Mouse (Mus musculus) midbrain, embryonic 12.5 days (tissue): ENCODE results near the gene Accs. TPM values are rescaled to one million over a fixed set of nuclear protein-coding genes. Genes with fewer than 3 reads are reported as not detected.

Source experiments
- ATAC-seq: fragments of 200-750 bp; cut with Nextera tagmentation; 2 replicates; pipeline ENCODE4 v1.8.0; 2017; ENCODE audit warnings: low read depth, moderate TSS enrichment, moderate library complexity; ENCODE audit not compliant: low FRiP score
- H3K27ac ChIP-seq: fragments of 300-500 bp; sonication (generic); replicated peaks from 2 replicates; pipeline ENCODE4 v1.5.1; 2016; ENCODE audit warnings: mild to moderate bottlenecking
- H3K27me3 ChIP-seq: fragments of 300-500 bp; sonication (generic); 2 replicates; pipeline ENCODE4 v1.6.1; 2016; ENCODE audit warnings: mild to moderate bottlenecking
- H3K36me3 ChIP-seq: fragments of 300-500 bp; sonication (generic); 2 replicates; pipeline ENCODE4 v1.6.1; 2016
- H3K4me1 ChIP-seq: fragments of 300-500 bp; sonication (generic); 2 replicates; pipeline ENCODE4 v1.6.1; 2016
- H3K4me2 ChIP-seq: fragments of 300-500 bp; sonication (generic); replicated peaks from 2 replicates; pipeline ENCODE4 v1.6.1; 2016; ENCODE audit warnings: mild to moderate bottlenecking, moderate library complexity
- H3K4me3 ChIP-seq: fragments of 300-500 bp; sonication (generic); 2 replicates; pipeline ENCODE4 v1.5.1; 2016; ENCODE audit warnings: mild to moderate bottlenecking
- H3K9ac ChIP-seq: fragments of 300-500 bp; sonication (generic); replicated peaks from 2 replicates; pipeline ENCODE4 v1.6.1; 2016; ENCODE audit warnings: mild to moderate bottlenecking, moderate library complexity
- H3K9me3 ChIP-seq: fragments of 300-500 bp; sonication (generic); 2 replicates; pipeline ENCODE4 v1.6.1; 2016; ENCODE audit warnings: mild to moderate bottlenecking
- WGBS: fragments of 180-500 bp; shearing (Covaris S2); methylation state at CpG from one replicate; pipeline ENCODE4 v1.1.7; 2016; 5-methylcytosine and 5-hydroxymethylcytosine counted together
- polyA plus RNA-seq: library from polyadenylated mRNA; unstranded; fragments of >200 nt; fragmentation: Nextera tagmentation; extraction: Ambion mirVana; gene quantifications from 2 replicates; pipeline ENCODE4 v1.2.1, GENCODE M21; 2016

Accs gene
- polyA plus RNA-seq, 1 experiment from 2014 or later, result 9.1 TPM

- H3K4me3 ChIP-seq, result no peak overlapping the region
- 65% methylated on average over 5 of the region's 5 CpGs for WGBS
- H3K9ac ChIP-seq, result no peak overlapping the region
- H3K4me1 ChIP-seq, result peaks cover 10% of the 10 kb centered on the region
- H3K9me3 ChIP-seq, result no peaks in the 10 kb centered on the region
- ATAC-seq, result no peak
- H3K27ac ChIP-seq, result no peak overlapping the region
- no peak overlapping the region for H3K4me2 ChIP-seq
- no peaks in the 10 kb centered on the region; the same call in 1 of the 2 replicates for H3K27me3 ChIP-seq
- no peaks in the 10 kb centered on the region for H3K36me3 ChIP-seq
Measured at GRCm38 (mm10) chr2:93877005-93877404, 27.3 kb upstream of the Accs start.

- no peak overlapping the region for H3K9ac ChIP-seq
- no peak overlapping the region for H3K27ac ChIP-seq
- H3K4me1 ChIP-seq, result peaks cover 10% of the 10 kb centered on the region
- ATAC-seq, result no peak
- 88% methylated on average over 3 of the region's 3 CpGs for WGBS
- H3K9me3 ChIP-seq, result no peaks in the 10 kb centered on the region
- no peaks in the 10 kb centered on the region for H3K36me3 ChIP-seq
- no peak overlapping the region for H3K4me2 ChIP-seq
- no peak overlapping the region for H3K4me3 ChIP-seq
- H3K27me3 ChIP-seq, result no peaks in the 10 kb centered on the region; the same call in 1 of the 2 replicates
Measured at GRCm38 (mm10) chr2:93874606-93875005, 24.9 kb upstream of the Accs start.

- Histone ChIP-seq H3K9me3 (no peaks in the 10 kb centered on the region), H3K36me3 (no peaks in the 10 kb centered on the region), H3K27me3 (peaks cover 2% of the 10 kb centered on the region; the same call in 1 of the 2 replicates), H3K9ac (no peak overlapping the region), H3K27ac (no peak overlapping the region), H3K4me1 (peaks cover 10% of the 10 kb centered on the region), H3K4me2 (0 out of 2 replicates have a peak overlapping the region, but pooled peaks have one; percentile 2), H3K4me3 (no peak overlapping the region)
- WGBS, result 43% methylated on average over 2 of the region's 2 CpGs
- no peak for ATAC-seq
Measured at GRCm38 (mm10) chr2:93874227-93874514, 24.4 kb upstream of the Accs start.

DNA sequence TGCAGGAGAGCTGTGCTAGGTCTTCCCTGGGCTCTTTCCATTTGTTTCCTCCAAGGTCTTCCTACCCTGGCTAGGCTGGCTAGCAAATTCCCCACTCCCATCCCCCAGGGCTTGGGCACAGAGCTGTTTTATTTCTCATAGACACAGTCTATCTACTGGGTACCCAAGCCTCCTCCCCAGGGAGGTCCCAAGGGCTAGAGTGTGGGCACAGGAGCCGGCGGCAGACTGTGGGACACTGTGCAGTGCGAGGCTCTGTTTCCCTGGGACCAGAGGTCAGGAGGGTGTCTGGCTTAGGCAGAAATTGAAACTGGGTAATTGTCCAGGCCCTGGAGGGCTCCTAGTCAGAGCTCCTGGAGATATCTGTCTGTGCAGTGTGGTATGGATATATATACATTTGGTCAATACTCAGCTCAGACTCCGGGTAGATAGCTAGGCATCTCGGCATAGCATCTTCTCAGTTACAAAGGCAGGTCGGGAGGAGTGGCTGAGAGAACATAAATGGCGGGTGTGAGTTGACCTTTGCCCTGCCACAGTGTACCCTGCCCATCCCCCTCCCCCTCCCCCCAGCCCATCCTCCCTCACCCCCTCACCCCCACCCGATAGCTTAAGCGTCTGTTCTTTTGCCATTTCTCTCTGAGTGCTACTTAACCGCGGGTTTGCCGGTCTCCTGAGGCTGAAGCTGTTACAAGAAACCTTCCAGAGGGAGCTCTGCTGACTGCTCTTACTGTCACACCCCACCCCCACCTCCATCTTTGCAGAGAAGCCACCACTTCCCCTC lies 23.9 kb upstream of the Accs start:
- WGBS, result 20% methylated on average over 12 of the region's 12 CpGs
- no peak overlapping the region for H3K4me3 ChIP-seq
- 0 out of 2 replicates have a peak overlapping the region, but pooled peaks have one; percentile 20 for H3K27ac ChIP-seq
- no peaks in the 10 kb centered on the region for H3K9me3 ChIP-seq
- H3K4me1 ChIP-seq, result peaks cover 10% of the 10 kb centered on the region
- 0 out of 2 replicates have a peak overlapping the region, but pooled peaks have one; percentile 2 for H3K4me2 ChIP-seq
- ATAC-seq, result no peak
- no peaks in the 10 kb centered on the region for H3K36me3 ChIP-seq
- H3K9ac ChIP-seq, result no peak overlapping the region
- H3K27me3 ChIP-seq, result peaks cover 7% of the 10 kb centered on the region; the same call in 1 of the 2 replicates

DNA sequence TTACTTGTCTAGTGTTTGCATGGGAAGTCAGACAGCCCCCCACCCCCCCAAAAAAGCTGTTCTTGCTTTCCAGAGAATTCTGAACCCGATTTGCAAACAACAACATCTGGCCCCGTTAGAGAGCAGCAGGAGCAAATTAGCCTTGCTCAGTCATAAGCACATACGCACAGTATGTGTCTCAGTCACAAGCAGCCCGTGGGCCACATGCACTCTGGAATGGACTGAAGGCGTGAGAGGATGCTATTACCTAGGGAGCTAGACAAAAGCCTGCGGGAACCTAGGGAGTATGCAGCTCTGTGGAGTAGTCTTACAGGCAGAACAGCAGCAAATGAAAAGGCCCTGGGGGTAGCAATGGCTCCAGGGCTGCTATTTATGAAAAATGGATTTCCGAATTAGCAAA lies 22.5 kb upstream of the Accs start:
- H3K4me2 ChIP-seq, result no peak overlapping the region
- H3K9me3 ChIP-seq, result no peaks in the 10 kb centered on the region
- WGBS, result 55% methylated on average over 7 of the region's 7 CpGs
- H3K27ac ChIP-seq, result no peak overlapping the region
- H3K27me3 ChIP-seq, result peaks cover 11% of the 10 kb centered on the region; the same call in 1 of the 2 replicates
- no peak for ATAC-seq
- H3K9ac ChIP-seq, result no peak overlapping the region
- H3K36me3 ChIP-seq, result no peaks in the 10 kb centered on the region
- no peak overlapping the region for H3K4me3 ChIP-seq
- peaks cover 10% of the 10 kb centered on the region for H3K4me1 ChIP-seq

GRCm38 (mm10) chr2:93871411-93871925 lies 21.7 kb upstream of the Accs start:
- WGBS, result 87% methylated on average over 4 of the region's 4 CpGs
- H3K9me3 ChIP-seq, result no peaks in the 10 kb centered on the region
- H3K9ac ChIP-seq, result no peak overlapping the region
- ATAC-seq, result no peak
- H3K36me3 ChIP-seq, result no peaks in the 10 kb centered on the region
- no peak overlapping the region for H3K4me2 ChIP-seq
- peaks cover 10% of the 10 kb centered on the region for H3K4me1 ChIP-seq
- peaks cover 11% of the 10 kb centered on the region; the same call in 1 of the 2 replicates for H3K27me3 ChIP-seq
- no peak overlapping the region for H3K4me3 ChIP-seq
- no peak overlapping the region for H3K27ac ChIP-seq

DNA sequence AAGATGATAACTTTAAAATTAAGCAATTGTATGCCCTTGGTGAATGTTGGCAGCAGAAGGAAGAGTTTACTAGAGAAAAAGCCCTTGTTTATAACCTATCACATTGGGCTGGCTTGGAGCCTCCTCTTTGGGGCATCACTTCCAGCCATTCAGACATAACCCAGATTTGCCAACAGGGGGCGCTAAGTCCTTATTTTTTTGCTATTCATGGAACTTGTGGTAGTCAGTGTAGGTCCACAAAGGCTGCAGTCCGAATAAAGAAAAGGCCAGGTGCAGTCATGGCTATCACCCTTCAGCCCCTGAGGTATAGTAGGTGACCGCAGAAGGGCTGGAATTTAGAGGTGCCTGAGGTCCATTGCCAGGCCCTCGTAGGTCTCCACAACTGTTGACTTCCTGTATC lies 21.1 kb upstream of the Accs start:
- WGBS, result 41% methylated on average over 4 of the region's 4 CpGs
- no peak overlapping the region for H3K27ac ChIP-seq
- H3K4me2 ChIP-seq, result no peak overlapping the region
- no peaks in the 10 kb centered on the region for H3K36me3 ChIP-seq
- H3K9ac ChIP-seq, result no peak overlapping the region
- peaks cover 11% of the 10 kb centered on the region; the same call in 1 of the 2 replicates for H3K27me3 ChIP-seq
- no peaks in the 10 kb centered on the region for H3K9me3 ChIP-seq
- peak; percentile 39; the same call in 1 of the 2 replicates for ATAC-seq
- no peak overlapping the region for H3K4me3 ChIP-seq
- peaks cover 10% of the 10 kb centered on the region for H3K4me1 ChIP-seq

DNA sequence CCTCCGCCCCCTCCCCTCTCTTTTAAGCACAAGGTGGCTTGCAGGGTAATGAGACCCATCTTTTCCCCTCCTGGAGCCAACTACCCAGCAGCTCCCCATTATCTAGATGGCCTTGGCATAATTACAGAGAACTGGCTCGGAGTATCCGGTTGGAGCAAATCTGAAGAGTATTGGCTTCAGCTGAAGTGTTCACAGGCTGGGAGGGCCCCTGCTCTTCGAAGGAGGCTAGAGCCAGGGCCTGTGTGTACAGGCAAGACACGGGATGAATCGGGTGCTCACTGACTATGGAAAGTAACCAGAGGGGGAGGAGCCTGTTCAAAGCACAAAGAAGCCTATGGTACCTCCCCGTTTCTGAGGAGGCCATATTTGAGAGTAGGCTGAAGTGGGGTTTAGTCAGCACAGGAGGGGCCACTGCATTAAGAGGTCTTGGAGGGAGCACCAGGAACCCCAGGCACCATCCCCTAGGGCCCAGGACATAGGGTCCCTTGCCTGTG lies 19.4 kb upstream of the Accs start, which contains the start of gene Accsl:
Gene Accsl (minus strand): TSS at position 51 of the 494 bp plus-strand sequence.
- 79% methylated on average over 7 of the region's 7 CpGs for WGBS
- Histone ChIP-seq H3K4me3 (no peak within 1 kb of the TSS), H3K4me2 (no peak within 1 kb of the TSS), H3K27ac (no peak within 1 kb of the TSS), H3K36me3 (no peaks in the 10 kb centered on the region), H3K4me1 (peaks cover 9% of the 10 kb centered on the region), H3K27me3 (peaks cover 11% of the 10 kb centered on the region; the same call in 1 of the 2 replicates), H3K9me3 (no peaks in the 10 kb centered on the region), H3K9ac (no peak within 1 kb of the TSS)
- ATAC-seq, result no peak

DNA sequence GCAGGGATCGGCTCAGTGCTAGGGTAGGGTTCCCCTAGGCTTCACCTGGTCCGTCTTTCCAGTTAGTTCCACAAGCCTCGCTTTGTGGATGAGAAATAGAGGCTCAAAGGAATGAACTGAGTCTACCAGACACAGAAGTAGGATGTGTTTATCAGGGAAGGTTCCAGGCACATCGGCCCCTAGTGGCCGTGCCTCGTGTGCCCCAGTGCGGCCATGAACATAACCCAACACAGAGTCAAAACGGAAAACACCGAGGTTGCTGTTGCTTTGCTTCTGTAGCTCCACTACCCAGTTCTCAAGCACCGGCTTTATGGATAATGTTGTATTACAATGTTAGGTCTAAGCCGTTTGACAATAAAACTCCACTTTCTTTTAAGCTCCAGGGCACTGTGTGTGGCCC lies 18.8 kb upstream of the Accs start:
- WGBS, result 87% methylated on average over 11 of the region's 11 CpGs
- Histone ChIP-seq H3K27me3 (peaks cover 11% of the 10 kb centered on the region; the same call in 1 of the 2 replicates), H3K36me3 (no peaks in the 10 kb centered on the region), H3K4me1 (peaks cover 3% of the 10 kb centered on the region), H3K9me3 (no peaks in the 10 kb centered on the region), H3K4me2 (no peak overlapping the region), H3K27ac (no peak overlapping the region), H3K9ac (no peak overlapping the region), H3K4me3 (no peak overlapping the region)
- ATAC-seq, result no peak

DNA sequence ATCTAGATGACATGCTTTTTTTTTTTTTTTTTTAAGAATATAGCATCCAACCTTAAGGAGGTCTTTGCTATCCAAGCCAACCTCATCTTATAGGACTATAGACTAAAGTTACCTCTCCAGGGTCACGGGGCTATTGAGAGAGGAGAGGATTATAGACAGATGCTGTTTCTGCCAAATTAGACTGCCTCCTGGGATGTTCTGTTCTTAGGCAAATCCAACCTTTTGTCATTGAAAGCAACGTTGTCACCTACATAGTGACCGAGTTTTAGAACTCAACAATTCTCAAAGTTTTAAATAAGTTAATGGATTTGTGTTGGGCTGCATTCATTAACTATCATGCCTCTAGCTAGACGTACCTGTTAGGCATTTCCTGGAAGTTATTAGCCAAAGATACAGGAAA lies 13.5 kb upstream of the Accs start:
- H3K4me2 ChIP-seq, result no peak overlapping the region
- H3K9me3 ChIP-seq, result no peaks in the 10 kb centered on the region
- no peak overlapping the region for H3K27ac ChIP-seq
- WGBS, result 61% methylated on average over 4 of the region's 4 CpGs
- no peak overlapping the region for H3K9ac ChIP-seq
- ATAC-seq, result no peak
- H3K36me3 ChIP-seq, result no peaks in the 10 kb centered on the region
- H3K4me1 ChIP-seq, result no peaks in the 10 kb centered on the region
- H3K4me3 ChIP-seq, result no peak overlapping the region
- H3K27me3 ChIP-seq, result 0 out of 2 replicates have a peak, but pooled peaks cover under 1% of the 10 kb centered on the region

- H3K4me3 ChIP-seq, result no peak overlapping the region
- no peak overlapping the region for H3K9ac ChIP-seq
- H3K27me3 ChIP-seq, result no peaks in the 10 kb centered on the region
- H3K27ac ChIP-seq, result no peak overlapping the region
- ATAC-seq, result no peak
- H3K9me3 ChIP-seq, result no peaks in the 10 kb centered on the region
- H3K36me3 ChIP-seq, result no peaks in the 10 kb centered on the region
- no peaks in the 10 kb centered on the region for H3K4me1 ChIP-seq
- no peak overlapping the region for H3K4me2 ChIP-seq
- 75% methylated on average over 12 of the region's 12 CpGs for WGBS
Measured at GRCm38 (mm10) chr2:93858845-93859244, 9.1 kb upstream of the Accs start.

DNA sequence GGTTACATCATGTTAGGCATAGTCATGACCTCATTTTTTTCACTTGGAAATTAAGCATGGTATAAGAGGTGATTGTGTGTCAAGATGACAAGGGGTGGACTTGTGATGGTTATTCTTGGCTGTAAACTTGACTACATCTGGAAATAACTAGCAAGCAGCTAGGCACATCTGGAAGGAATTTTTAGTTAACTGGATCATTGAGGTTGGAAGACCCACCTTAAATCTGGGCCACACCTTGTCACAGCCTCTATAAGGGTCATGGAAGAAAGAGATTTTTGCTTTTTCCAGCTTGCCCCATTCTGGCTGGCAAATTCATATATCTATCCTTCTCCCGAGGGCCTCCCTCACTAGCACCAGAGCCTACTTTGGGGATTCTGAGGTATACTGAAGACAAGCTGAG lies 1.6 kb upstream of the Accs start:
- no peak for ATAC-seq
- Histone ChIP-seq H3K4me1 (peaks cover 11% of the 10 kb centered on the region), H3K4me2 (no peak overlapping the region), H3K4me3 (no peak overlapping the region), H3K9ac (no peak overlapping the region), H3K9me3 (no peaks in the 10 kb centered on the region), H3K27ac (no peak overlapping the region), H3K36me3 (0 out of 2 replicates have a peak, but pooled peaks cover 4% of the 10 kb centered on the region), H3K27me3 (0 out of 2 replicates have a peak, but pooled peaks cover 5% of the 10 kb centered on the region)
- WGBS, result 93% methylated on average over 1 of the region's 1 CpGs
